In genomic region chr14:73439802-73440309, GRCm38 (mm10) we compare ENCODE assay signal across 23 mouse cellular contexts.
"Had no signal": no experiment of that assay in that cellular context is flagged by ENCODE, and none has a peak within 500 bp of the region (broad histone marks: within the 10 kb centered on the region; RNA-seq: fewer than 3 reads in every experiment).

No protein-coding gene starts in this region.

- H3K36me3 ChIP-seq: heart, embryonic 13.5 days; heart, embryonic 15.5 days; hindbrain, embryonic 13.5 days; hindbrain, embryonic 15.5 days; kidney, embryonic 15.5 days; limb, embryonic 13.5 days; limb, embryonic 15.5 days; liver, embryonic 12.5 days had no signal

- DNase-seq: gastrocnemius, postnatal 14 days; gastrocnemius, postnatal 36 days; heart, adult 11 months; heart, adult 2 months; heart, postnatal 14 days; heart, postnatal 36 days; kidney, adult 11 months; kidney, adult 2 months; kidney, adult 9 months; kidney, postnatal 14 days; kidney, postnatal 36 days; layer of hippocampus, adult 9-11 months; layer of hippocampus, postnatal 36 days; left cerebral cortex, postnatal 4 days had no signal

- H3K4me3 ChIP-seq: heart, adult 2 months; heart, embryonic 13.5 days; heart, embryonic 15.5 days; hindbrain, embryonic 13.5 days; hindbrain, embryonic 15.5 days; kidney, embryonic 15.5 days; limb, embryonic 13.5 days; limb, embryonic 15.5 days; liver, embryonic 12.5 days had no signal

- H3K4me2 ChIP-seq: heart, embryonic 11.5 days; heart, embryonic 13.5 days; heart, embryonic 15.5 days; hindbrain, embryonic 13.5 days; hindbrain, embryonic 15.5 days; kidney, embryonic 15.5 days; limb, embryonic 13.5 days; limb, embryonic 15.5 days; liver, embryonic 12.5 days had no signal

- H3K27me3 ChIP-seq: heart, embryonic 13.5 days; heart, embryonic 15.5 days; hindbrain, embryonic 13.5 days; hindbrain, embryonic 15.5 days; kidney, embryonic 15.5 days; limb, embryonic 13.5 days; limb, embryonic 15.5 days; liver, embryonic 12.5 days had no signal
